30 mouse cellular contexts compared by ENCODE assay signal in the genomic region with DNA sequence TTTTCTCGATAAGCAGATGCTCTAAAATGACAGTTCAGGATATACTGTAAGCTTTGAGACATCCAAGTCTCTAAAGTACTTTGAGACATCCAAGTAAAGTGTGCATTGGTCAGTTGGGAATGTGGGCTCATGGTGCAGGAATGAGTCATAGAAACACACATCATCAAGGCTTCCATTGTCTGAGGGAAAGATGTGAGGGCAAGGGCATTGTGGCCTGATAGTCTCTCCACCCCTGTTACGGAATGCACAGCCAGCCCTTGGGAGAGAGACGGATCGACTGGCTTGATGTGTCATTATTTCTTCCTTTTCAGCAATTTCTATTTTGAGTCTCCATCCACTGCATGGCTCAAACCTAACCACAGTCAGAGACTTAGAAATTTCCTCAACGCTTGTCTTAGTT. TPM values are rescaled to one million over a fixed set of nuclear protein-coding genes. Genes with fewer than 3 reads are reported as not detected.
A peak's percentile ranks its signal among the peaks of the same experiment; 100 is the strongest.
DNase-seq lines count a peak whose midpoint lies in the region; ATAC-seq and TF ChIP-seq lines count a peak whose summit lies in the region.
"Had no signal": no experiment of that assay in that cellular context is flagged by ENCODE, and none has a peak within 500 bp of the region (broad histone marks: within the 10 kb centered on the region; RNA-seq: fewer than 3 reads in every experiment).

No protein-coding gene starts in this region.

- no peak overlapping the region for H3K4me3 ChIP-seq in lung, postnatal 0 days (ENCODE audit: low read depth, low read length)
- H3K4me3 ChIP-seq: embryonic facial prominence, embryonic 10.5 days; embryonic facial prominence, embryonic 13.5 days; heart, adult 2 months; heart, embryonic 10.5 days; heart, embryonic 13.5 days; hindbrain, embryonic 15.5 days had no signal

- no peak overlapping the region for H3K27ac ChIP-seq in lung, postnatal 0 days (ENCODE audit: low read length)
- H3K27ac ChIP-seq: embryonic facial prominence, embryonic 10.5 days; embryonic facial prominence, embryonic 13.5 days; heart, adult 2 months; heart, embryonic 10.5 days; heart, embryonic 13.5 days; hindbrain, embryonic 15.5 days had no signal

- peak; percentile 35 for DNase-seq in heart, adult 11 months
- no peak for DNase-seq in heart, adult 18-20 months
- peak; percentile 58 for DNase-seq in NIH3T3 (ENCODE audit: low read depth)
- DNase-seq in fibroblast of lung, adult 2 months (ENCODE audit: low read depth), result peak; percentile 59
- DNase-seq in lung, postnatal 0 days (ENCODE audit: low spot score), result no peak
- no peak for DNase-seq in embryo, embryonic 10.5 days (ENCODE audit: low spot score)
- DNase-seq: adrenal gland, postnatal 10 days; cerebellum, adult 11 months; cerebellum, adult 2 months; cerebellum, adult 9-11 months; cerebellum, postnatal 25 days; embryo, embryonic 11 days; gastrocnemius, postnatal 10 days; gastrocnemius, postnatal 36 days; heart, adult 2 months; heart, postnatal 14 days; heart, postnatal 4 days; kidney, adult 2 months had no signal

- no peaks in the 10 kb centered on the region for H3K36me3 ChIP-seq in lung, postnatal 0 days (ENCODE audit: insufficient read depth, low read length)
- H3K36me3 ChIP-seq: embryonic facial prominence, embryonic 10.5 days; embryonic facial prominence, embryonic 13.5 days; heart, embryonic 10.5 days; heart, embryonic 13.5 days; hindbrain, embryonic 15.5 days had no signal

- no peak for TF ChIP-seq CTCF in lung, postnatal 0 days (IDR thresholded peaks at IDR 0.05)

- H3K4me1 ChIP-seq in lung, postnatal 0 days (ENCODE audit: insufficient read depth, low read depth, low read length), result no peaks in the 10 kb centered on the region
- H3K4me1 ChIP-seq: embryonic facial prominence, embryonic 13.5 days; heart, embryonic 10.5 days; heart, embryonic 13.5 days; hindbrain, embryonic 15.5 days had no signal

- no peak overlapping the region for H3K4me2 ChIP-seq in lung, postnatal 0 days (replicated peaks; ENCODE audit: low read depth, low read length)
- H3K4me2 ChIP-seq: embryonic facial prominence, embryonic 13.5 days; heart, embryonic 13.5 days; hindbrain, embryonic 15.5 days had no signal

- H3K27me3 ChIP-seq in lung, postnatal 0 days (replicated peaks; ENCODE audit: insufficient read depth, low read length), result no peaks in the 10 kb centered on the region
- H3K27me3 ChIP-seq: embryonic facial prominence, embryonic 13.5 days; heart, embryonic 13.5 days; hindbrain, embryonic 15.5 days had no signal

- no peak for TF ChIP-seq EP300 in lung, postnatal 0 days (IDR thresholded peaks at IDR 0.05)

- 77% methylated on average over 5 of the region's 5 CpGs for WGBS in lung, postnatal 0 days

- H3K9ac ChIP-seq in lung, postnatal 0 days (replicated peaks; ENCODE audit: low read depth), result no peak overlapping the region
- H3K9ac ChIP-seq: embryonic facial prominence, embryonic 13.5 days; heart, embryonic 13.5 days; hindbrain, embryonic 15.5 days had no signal

- no peaks in the 10 kb centered on the region for H3K9me3 ChIP-seq in lung, postnatal 0 days (ENCODE audit: low read length)
- H3K9me3 ChIP-seq: embryonic facial prominence, embryonic 10.5 days; embryonic facial prominence, embryonic 13.5 days; heart, embryonic 10.5 days; heart, embryonic 13.5 days; hindbrain, embryonic 15.5 days had no signal

- ATAC-seq in lung, postnatal 0 days, result no peak
- no peak for ATAC-seq in megakaryocyte, adult 5-6 weeks (ENCODE audit: poor library complexity, severe bottlenecking)
- ATAC-seq: activated CD4-positive, CD25-positive, alpha-beta regulatory T cell, adult 4 months; forebrain, embryonic 14.5 days; intestine, postnatal 0 days had no signal

RNA-seq across cellular contexts. Expression of a gene that starts 47.2 kb away (rescaled TPM):
- total RNA-seq in heart, adult 18-20 months (2021), result not detected
- 0.37 and 1.2 TPM in 2 replicates for polyA plus RNA-seq in lung, postnatal 0 days (2015; fragmentation: Nextera tagmentation; extraction: Ambion mirVana)
- total RNA-seq in megakaryocyte, adult 5-6 weeks (2015), result 2.2 and 2.8 TPM in 2 replicates
- 2.6 and 3.0 TPM in 2 replicates for total RNA-seq in megakaryocyte, adult 5-6 weeks (2017)
- total RNA-seq: common myeloid progenitor, adult 5-6 weeks; ES-E14; gastrocnemius, postnatal 36 days; heart, adult 2 months; heart, postnatal 14 days; heart, postnatal 4 days had no signal
- polyA plus RNA-seq: activated CD4-positive, CD25-positive, alpha-beta regulatory T cell, adult 4 months; forebrain, embryonic 11.5 days; heart, embryonic 10.5 days; intestine, postnatal 0 days; kidney, adult 2 months had no signal

RNA-seq across cellular contexts. Expression of a gene that starts 49.4 kb away (rescaled TPM):
- not detected for total RNA-seq in heart, adult 18-20 months (2021)
- polyA plus RNA-seq in lung, postnatal 0 days (2015; fragmentation: Nextera tagmentation; extraction: Ambion mirVana), result 0.05 and 0.07 TPM in 2 replicates
- total RNA-seq in megakaryocyte, adult 5-6 weeks (2015), result not detected in 2 replicates
- total RNA-seq in megakaryocyte, adult 5-6 weeks (2017), result not detected in 2 replicates
- total RNA-seq: common myeloid progenitor, adult 5-6 weeks; ES-E14; heart, adult 2 months; heart, postnatal 14 days; heart, postnatal 4 days had no signal
- polyA plus RNA-seq: activated CD4-positive, CD25-positive, alpha-beta regulatory T cell, adult 4 months; heart, adult 2 months; kidney, adult 2 months had no signal

Comparison
In these comparisons a context has a peak if more than half of its experiments do, and no peak if none do; other contexts are left out.
1. DNase-seq: peak in heart, adult 11 months (single experiment), NIH3T3 (single experiment) and fibroblast of lung, adult 2 months (single experiment); none in heart, adult 18-20 months (0 of 2), lung, postnatal 0 days (single experiment) and embryo, embryonic 10.5 days (single experiment).